Mouse (Mus musculus) liver (tissue): ENCODE measurements around the gene Slc29a1.

ENCODE experiments used
- DNase-seq: peaks from one replicate; pipeline ENCODE4 v3.0.0-alpha.2; 2020; ENCODE audit warnings: mixed read lengths

The Slc29a1 gene

GRCm38 (mm10) chr17:45548541-45549512 lies 50.6 kb downstream of the Slc29a1 start:
- DNase-seq = no peak

GRCm38 (mm10) chr17:45547461-45548190 lies 51.8 kb downstream of the Slc29a1 start:
- no peak for DNase-seq

DNA sequence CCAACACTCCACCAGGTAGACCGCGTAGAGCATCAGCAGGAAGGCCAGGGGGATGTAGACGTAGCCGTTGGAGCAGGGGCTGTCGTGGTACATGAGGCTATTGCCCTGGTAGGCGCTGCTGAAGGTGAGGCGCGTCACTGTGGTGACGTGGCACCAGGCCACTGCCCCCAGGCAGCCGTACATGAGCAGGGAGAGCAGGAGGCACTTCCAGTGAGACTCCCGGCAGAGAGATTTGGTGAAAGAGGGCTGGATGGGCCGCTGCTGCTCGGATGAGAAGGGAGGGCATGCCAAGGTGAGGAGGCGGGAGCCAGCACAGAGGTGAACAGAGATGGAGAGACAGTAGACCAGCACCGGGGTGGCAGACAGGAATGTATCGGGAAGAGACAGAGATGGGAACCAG lies 52.5 kb downstream of the Slc29a1 start:
- no peak for DNase-seq

DNA sequence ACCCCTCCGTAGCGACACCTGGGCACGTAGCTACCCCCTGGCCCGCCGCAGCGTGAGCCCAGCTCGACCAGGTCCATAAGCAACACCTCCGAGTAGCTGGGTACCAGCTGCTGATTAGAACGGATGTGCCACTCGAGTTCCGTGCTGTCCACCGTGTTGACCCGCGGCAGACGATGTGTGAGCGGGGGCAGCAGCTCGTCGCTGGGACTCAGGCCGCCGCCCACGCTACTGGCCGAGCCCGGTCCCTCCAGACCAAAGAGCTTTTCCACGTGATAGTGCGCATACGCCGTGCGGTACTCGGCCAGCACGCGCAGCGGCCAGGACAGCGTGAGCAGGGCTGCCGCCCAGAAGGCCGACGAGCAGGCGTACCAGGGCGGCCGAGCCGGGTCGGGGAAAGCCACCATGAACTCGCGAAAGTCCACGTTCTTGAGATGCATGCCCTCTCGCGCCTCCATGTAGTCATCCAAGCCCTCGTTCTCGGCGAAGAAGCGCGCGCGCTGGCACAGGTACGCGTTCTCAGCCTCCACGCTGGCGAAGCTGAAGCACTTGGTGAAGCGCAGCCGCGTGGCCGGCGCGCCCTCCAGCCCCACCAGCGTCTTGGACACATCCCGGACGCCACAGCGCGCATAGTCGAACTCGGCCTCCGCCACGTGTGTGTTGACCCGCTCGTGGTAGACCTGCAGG lies 54.0 kb downstream of the Slc29a1 start:
- no peak for DNase-seq

DNA sequence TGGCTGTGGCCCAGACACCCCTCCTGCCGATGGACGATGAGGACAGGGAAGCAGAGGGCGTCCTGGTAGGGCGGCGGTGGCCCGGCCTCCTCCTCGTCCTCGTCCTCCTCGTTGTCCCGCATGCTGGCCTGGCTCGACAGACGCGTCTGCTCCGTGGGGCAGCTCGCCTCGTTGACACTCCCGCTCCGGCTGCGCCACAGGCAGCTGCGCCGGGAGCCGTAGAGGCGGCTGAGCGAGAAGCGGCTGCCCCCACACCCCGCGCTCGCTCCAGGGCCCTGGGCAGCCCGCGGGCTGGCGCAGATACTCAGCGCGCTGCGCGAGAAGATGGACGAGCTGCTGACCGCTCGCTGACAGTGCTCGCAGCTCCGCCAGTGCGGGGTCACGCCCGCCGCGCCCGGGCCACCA lies 54.5 kb downstream of the Slc29a1 start:
- DNase-seq = no peak

- DNase-seq = no peak
Observed at GRCm38 (mm10) chr17:45544001-45544872, 55.2 kb downstream of the Slc29a1 start.

- DNase-seq = no peak
Observed at GRCm38 (mm10) chr17:45543115-45543514, 56.3 kb downstream of the Slc29a1 start.

DNA sequence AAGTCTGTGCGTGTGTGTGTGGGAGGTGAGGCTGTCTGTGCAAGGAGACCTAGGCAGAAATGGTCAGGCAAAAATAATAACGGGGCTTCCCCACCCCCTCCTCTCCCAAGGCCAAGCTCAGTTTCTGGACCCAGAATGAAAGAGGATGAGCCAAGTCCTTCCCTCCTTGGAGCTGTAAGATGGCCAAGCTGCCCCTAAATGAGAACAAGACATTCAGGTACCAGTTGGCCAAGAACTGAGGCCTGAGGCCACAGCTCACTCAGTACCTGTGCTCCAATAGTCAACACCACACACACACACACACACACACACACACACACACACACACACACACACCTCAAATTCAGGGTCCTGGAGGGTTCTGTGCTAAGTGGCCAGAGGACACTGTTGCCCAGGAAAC lies 56.7 kb downstream of the Slc29a1 start:
- no peak for DNase-seq

GRCm38 (mm10) chr17:45542129-45542528 lies 57.3 kb downstream of the Slc29a1 start:
- no peak for DNase-seq

GRCm38 (mm10) chr17:45539664-45540063 lies 59.7 kb downstream of the Slc29a1 start:
- DNase-seq = no peak

- DNase-seq = no peak
Observed at GRCm38 (mm10) chr17:45538394-45538793, 61.0 kb downstream of the Slc29a1 start.

DNA sequence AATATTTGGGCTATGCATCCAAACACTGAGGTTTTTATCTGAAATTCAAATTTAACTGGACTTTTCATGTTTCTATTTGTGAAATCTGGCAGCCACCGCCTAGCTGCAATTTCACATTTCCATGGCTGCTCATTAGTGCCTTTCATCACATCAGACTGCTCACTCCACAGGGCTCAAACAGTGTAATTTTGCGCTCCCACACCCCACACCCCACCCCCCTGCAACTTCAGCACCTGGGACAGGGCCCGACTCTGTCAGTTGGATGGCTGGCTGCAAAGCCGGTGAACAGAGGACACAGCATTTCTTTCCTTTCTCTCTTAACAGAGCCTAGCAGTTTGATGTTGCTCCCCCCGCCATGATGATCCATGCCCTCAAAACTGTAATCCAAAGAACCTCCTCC lies 63.1 kb downstream of the Slc29a1 start:
- DNase-seq = no peak
